Mouse (Mus musculus): ENCODE measurements around the gene Dpt. TPM values are rescaled to one million over a fixed set of nuclear protein-coding genes. Genes with fewer than 3 reads are reported as not detected.
"Not testable (repeated sequence)": the region's sequence is repeated elsewhere in the genome, so short reads cannot be mapped to it uniquely, and the experiment has no call there.

Gene Dpt
- polyA plus RNA-seq, 1 experiment from 2014 or later, result 12.6 TPM

- no peak overlapping the region for H3K4me3 ChIP-seq (ENCODE audit: low read depth, low read length)
- no peaks in the 10 kb centered on the region for H3K4me1 ChIP-seq (ENCODE audit: control insufficient read depth, insufficient read depth, low read length)
- no peaks in the 10 kb centered on the region for H3K27me3 ChIP-seq (ENCODE audit: control insufficient read depth, insufficient read depth, low read length)
- ATAC-seq (ENCODE audit: insufficient number of reproducible peaks, insufficient read depth, low FRiP score, low read depth), result no peak
- H3K27ac ChIP-seq (ENCODE audit: low read length), result no peak overlapping the region
- H3K36me3 ChIP-seq (ENCODE audit: control insufficient read depth, insufficient read depth, low read length), result no peaks in the 10 kb centered on the region
- no peak overlapping the region for H3K4me2 ChIP-seq (replicated peaks; ENCODE audit: low read depth, low read length)
- no peak overlapping the region for H3K9ac ChIP-seq (replicated peaks; ENCODE audit: low read depth, low read length)
- 84% methylated on average over 5 of the region's 5 CpGs for WGBS
- no peaks in the 10 kb centered on the region for H3K9me3 ChIP-seq (ENCODE audit: control insufficient read depth, low read depth, low read length)
Observed at GRCm38 (mm10) chr1:164786165-164786564, 10.3 kb upstream of the Dpt start.

- no peaks in the 10 kb centered on the region for H3K36me3 ChIP-seq (ENCODE audit: control insufficient read depth, insufficient read depth, low read length)
- H3K27me3 ChIP-seq (ENCODE audit: control insufficient read depth, insufficient read depth, low read length), result no peaks in the 10 kb centered on the region
- H3K27ac ChIP-seq (ENCODE audit: low read length), result no peak overlapping the region
- H3K9ac ChIP-seq (replicated peaks; ENCODE audit: low read depth, low read length), result no peak overlapping the region
- no peak overlapping the region for H3K4me3 ChIP-seq (ENCODE audit: low read depth, low read length)
- whole genome bisulfite sequencing, result 67% methylated on average over 7 of the region's 7 CpGs
- H3K4me1 ChIP-seq (ENCODE audit: control insufficient read depth, insufficient read depth, low read length), result no peaks in the 10 kb centered on the region
- no peaks in the 10 kb centered on the region for H3K9me3 ChIP-seq (ENCODE audit: control insufficient read depth, low read depth, low read length)
- no peak for ATAC-seq (ENCODE audit: insufficient number of reproducible peaks, insufficient read depth, low FRiP score, low read depth)
- no peak overlapping the region for H3K4me2 ChIP-seq (replicated peaks; ENCODE audit: low read depth, low read length)
Observed at GRCm38 (mm10) chr1:164787771-164788170, 8.7 kb upstream of the Dpt start.

GRCm38 (mm10) chr1:164788292-164788691 is 8.2 kb upstream of the Dpt start:
- Histone ChIP-seq H3K4me2 (replicated peaks; ENCODE audit: low read depth, low read length) (no peak overlapping the region), H3K9me3 (ENCODE audit: control insufficient read depth, low read depth, low read length) (no peaks in the 10 kb centered on the region), H3K9ac (replicated peaks; ENCODE audit: low read depth, low read length) (no peak overlapping the region), H3K36me3 (ENCODE audit: control insufficient read depth, insufficient read depth, low read length) (no peaks in the 10 kb centered on the region), H3K4me3 (ENCODE audit: low read depth, low read length) (no peak overlapping the region), H3K4me1 (ENCODE audit: control insufficient read depth, insufficient read depth, low read length) (no peaks in the 10 kb centered on the region), H3K27me3 (ENCODE audit: control insufficient read depth, insufficient read depth, low read length) (no peaks in the 10 kb centered on the region), H3K27ac (ENCODE audit: low read length) (no peak overlapping the region)
- no peak for ATAC-seq (ENCODE audit: insufficient number of reproducible peaks, insufficient read depth, low FRiP score, low read depth)
- 80% methylated on average over 7 of the region's 7 CpGs for WGBS

GRCm38 (mm10) chr1:164790296-164790695 is 6.1 kb upstream of the Dpt start:
- not testable (repeated sequence) for ATAC-seq (ENCODE audit: insufficient number of reproducible peaks, insufficient read depth, low FRiP score, low read depth); H3K4me1 ChIP-seq (ENCODE audit: control insufficient read depth, insufficient read depth, low read length); H3K4me2 ChIP-seq (replicated peaks; ENCODE audit: low read depth, low read length); H3K27me3 ChIP-seq (ENCODE audit: control insufficient read depth, insufficient read depth, low read length); H3K4me3 ChIP-seq (ENCODE audit: low read depth, low read length); H3K9ac ChIP-seq (replicated peaks; ENCODE audit: low read depth, low read length); H3K36me3 ChIP-seq (ENCODE audit: control insufficient read depth, insufficient read depth, low read length); H3K9me3 ChIP-seq (ENCODE audit: control insufficient read depth, low read depth, low read length); H3K27ac ChIP-seq (ENCODE audit: low read length)
- 93% methylated on average over 12 of the region's 12 CpGs for whole genome bisulfite sequencing

GRCm38 (mm10) chr1:164793049-164793448 is 3.4 kb upstream of the Dpt start:
- Histone ChIP-seq H3K4me3 (ENCODE audit: low read depth, low read length) (no peak overlapping the region), H3K4me2 (replicated peaks; ENCODE audit: low read depth, low read length) (no peak overlapping the region), H3K9me3 (ENCODE audit: control insufficient read depth, low read depth, low read length) (no peaks in the 10 kb centered on the region), H3K27me3 (ENCODE audit: control insufficient read depth, insufficient read depth, low read length) (no peaks in the 10 kb centered on the region), H3K36me3 (ENCODE audit: control insufficient read depth, insufficient read depth, low read length) (no peaks in the 10 kb centered on the region), H3K4me1 (ENCODE audit: control insufficient read depth, insufficient read depth, low read length) (no peaks in the 10 kb centered on the region), H3K27ac (ENCODE audit: low read length) (no peak overlapping the region), H3K9ac (replicated peaks; ENCODE audit: low read depth, low read length) (no peak overlapping the region)
- WGBS, result 42% methylated on average over 4 of the region's 4 CpGs
- peak; percentile 76; the same call in 1 of the 2 replicates for ATAC-seq (ENCODE audit: insufficient number of reproducible peaks, insufficient read depth, low FRiP score, low read depth)

- 75% methylated on average over 1 of the region's 1 CpGs for WGBS
- Histone ChIP-seq H3K4me1 (ENCODE audit: control insufficient read depth, insufficient read depth, low read length) (no peaks in the 10 kb centered on the region), H3K4me2 (replicated peaks; ENCODE audit: low read depth, low read length) (no peak overlapping the region), H3K36me3 (ENCODE audit: control insufficient read depth, insufficient read depth, low read length) (no peaks in the 10 kb centered on the region), H3K27me3 (ENCODE audit: control insufficient read depth, insufficient read depth, low read length) (no peaks in the 10 kb centered on the region), H3K4me3 (ENCODE audit: low read depth, low read length) (no peak overlapping the region), H3K9me3 (ENCODE audit: control insufficient read depth, low read depth, low read length) (no peaks in the 10 kb centered on the region), H3K9ac (replicated peaks; ENCODE audit: low read depth, low read length) (no peak overlapping the region), H3K27ac (ENCODE audit: low read length) (no peak overlapping the region)
- 0 out of 2 replicates have a peak, but pooled peaks have one; percentile 19 for ATAC-seq (ENCODE audit: insufficient number of reproducible peaks, insufficient read depth, low FRiP score, low read depth)
Observed at GRCm38 (mm10) chr1:164797746-164798285, 1.4 kb downstream of the Dpt start.

GRCm38 (mm10) chr1:164798471-164798922 is 2.1 kb downstream of the Dpt start:
- no peak overlapping the region for H3K27ac ChIP-seq (ENCODE audit: low read length)
- H3K4me3 ChIP-seq (ENCODE audit: low read depth, low read length), result no peak overlapping the region
- no peak overlapping the region for H3K4me2 ChIP-seq (replicated peaks; ENCODE audit: low read depth, low read length)
- WGBS, result 95% methylated on average over 1 of the region's 1 CpGs
- no peaks in the 10 kb centered on the region for H3K36me3 ChIP-seq (ENCODE audit: control insufficient read depth, insufficient read depth, low read length)
- no peak for ATAC-seq (ENCODE audit: insufficient number of reproducible peaks, insufficient read depth, low FRiP score, low read depth)
- no peak overlapping the region for H3K9ac ChIP-seq (replicated peaks; ENCODE audit: low read depth, low read length)
- H3K9me3 ChIP-seq (ENCODE audit: control insufficient read depth, low read depth, low read length), result no peaks in the 10 kb centered on the region
- no peaks in the 10 kb centered on the region for H3K4me1 ChIP-seq (ENCODE audit: control insufficient read depth, insufficient read depth, low read length)
- H3K27me3 ChIP-seq (ENCODE audit: control insufficient read depth, insufficient read depth, low read length), result no peaks in the 10 kb centered on the region

GRCm38 (mm10) chr1:164799161-164799560 is 2.7 kb downstream of the Dpt start:
- Histone ChIP-seq H3K27ac (ENCODE audit: low read length) (no peak overlapping the region), H3K4me3 (ENCODE audit: low read depth, low read length) (no peak overlapping the region), H3K9ac (replicated peaks; ENCODE audit: low read depth, low read length) (no peak overlapping the region), H3K27me3 (ENCODE audit: control insufficient read depth, insufficient read depth, low read length) (no peaks in the 10 kb centered on the region), H3K4me1 (ENCODE audit: control insufficient read depth, insufficient read depth, low read length) (no peaks in the 10 kb centered on the region), H3K9me3 (ENCODE audit: control insufficient read depth, low read depth, low read length) (no peaks in the 10 kb centered on the region), H3K36me3 (ENCODE audit: control insufficient read depth, insufficient read depth, low read length) (no peaks in the 10 kb centered on the region), H3K4me2 (replicated peaks; ENCODE audit: low read depth, low read length) (no peak overlapping the region)
- no peak for ATAC-seq (ENCODE audit: insufficient number of reproducible peaks, insufficient read depth, low FRiP score, low read depth)
- WGBS, result 74% methylated on average over 3 of the region's 3 CpGs

- Histone ChIP-seq H3K27me3 (ENCODE audit: control insufficient read depth, insufficient read depth, low read length) (no peaks in the 10 kb centered on the region), H3K4me1 (ENCODE audit: control insufficient read depth, insufficient read depth, low read length) (no peaks in the 10 kb centered on the region), H3K4me3 (ENCODE audit: low read depth, low read length) (no peak overlapping the region), H3K27ac (ENCODE audit: low read length) (no peak overlapping the region), H3K36me3 (ENCODE audit: control insufficient read depth, insufficient read depth, low read length) (no peaks in the 10 kb centered on the region), H3K4me2 (replicated peaks; ENCODE audit: low read depth, low read length) (no peak overlapping the region), H3K9me3 (ENCODE audit: control insufficient read depth, low read depth, low read length) (no peaks in the 10 kb centered on the region), H3K9ac (replicated peaks; ENCODE audit: low read depth, low read length) (no peak overlapping the region)
- 35% methylated on average over 11 of the region's 11 CpGs for WGBS
- no peak for ATAC-seq (ENCODE audit: insufficient number of reproducible peaks, insufficient read depth, low FRiP score, low read depth)
Observed at GRCm38 (mm10) chr1:164804277-164804676, 7.8 kb downstream of the Dpt start.
